Mouse (Mus musculus): Measurements from ENCODE around the gene Slc24a5.

The Slc24a5 gene

DNA sequence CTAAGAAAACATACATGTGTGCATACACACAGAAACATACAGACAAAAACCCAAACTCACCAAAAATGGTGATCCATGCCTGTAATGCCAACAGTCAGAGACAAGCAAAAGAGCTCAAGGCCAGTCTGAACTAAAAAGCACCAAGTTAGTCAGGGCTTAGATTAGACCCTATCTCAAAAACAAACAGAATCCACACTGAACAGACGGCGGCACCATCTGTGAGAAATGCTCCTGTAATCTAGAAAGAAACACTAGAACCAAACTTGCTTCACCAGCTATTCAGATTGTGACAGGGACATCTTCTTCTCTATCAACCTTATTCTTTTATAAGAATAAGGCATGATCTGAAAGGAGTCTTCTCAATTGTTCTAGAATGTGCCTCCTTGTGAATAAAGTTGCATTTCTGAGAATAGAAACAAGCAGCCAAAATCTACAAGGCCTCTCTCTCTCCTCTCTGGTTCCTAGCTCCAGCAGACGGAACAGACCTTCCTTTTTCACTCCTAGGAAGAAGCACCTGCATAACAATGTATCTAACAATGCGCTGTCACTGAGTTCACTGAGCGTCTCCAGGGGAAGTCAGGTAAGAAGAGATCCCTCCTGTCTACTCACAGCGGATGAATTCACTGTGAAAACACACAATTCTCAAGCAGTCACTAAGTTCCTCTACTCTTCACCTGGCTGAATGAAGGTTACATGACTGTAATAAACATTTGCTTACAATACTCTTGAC lies 51.6 kb downstream of the Slc24a5 start:
- no peak for DNase-seq (ENCODE audit: extremely low spot score, low spot score)

- no peak for DNase-seq (ENCODE audit: extremely low spot score, low spot score)
These were observed 54.3 kb downstream of the Slc24a5 start for GRCm38 (mm10) chr2:125122288-125122623.

- peak; percentile 64 for DNase-seq (ENCODE audit: extremely low spot score, low spot score)
These were observed 54.9 kb downstream of the Slc24a5 start for GRCm38 (mm10) chr2:125122624-125123476.

GRCm38 (mm10) chr2:125123477-125123852 lies 55.5 kb downstream of the Slc24a5 start, which contains the start of gene Myef2:
TSS of gene Myef2 (minus strand) at chr2:125123661.
- DNase-seq (ENCODE audit: extremely low spot score, low spot score) = peak; percentile 86

GRCm38 (mm10) chr2:125125824-125126223 lies 57.9 kb downstream of the Slc24a5 start:
- no peak for DNase-seq (ENCODE audit: extremely low spot score, low spot score)

DNA sequence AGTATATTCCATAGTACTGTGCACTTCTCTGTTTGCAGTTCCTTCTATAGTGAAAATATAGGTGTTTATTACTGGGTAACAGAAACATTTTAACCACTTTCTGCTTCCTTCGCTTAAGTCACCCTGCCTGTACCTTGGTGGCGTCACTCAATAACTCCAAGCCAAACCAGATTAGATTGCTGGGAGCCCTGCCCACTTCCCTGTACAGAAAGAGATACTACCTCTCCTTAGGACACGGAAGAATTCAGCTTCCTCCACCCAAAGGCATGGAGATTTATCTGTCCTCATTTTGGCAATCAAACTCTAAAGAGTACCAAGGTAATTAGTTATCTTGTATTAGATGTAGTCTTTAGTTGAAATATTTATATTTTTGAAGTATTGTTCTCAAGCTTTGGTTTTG lies 58.9 kb downstream of the Slc24a5 start:
- DNase-seq (ENCODE audit: extremely low spot score, low spot score) = no peak

DNA sequence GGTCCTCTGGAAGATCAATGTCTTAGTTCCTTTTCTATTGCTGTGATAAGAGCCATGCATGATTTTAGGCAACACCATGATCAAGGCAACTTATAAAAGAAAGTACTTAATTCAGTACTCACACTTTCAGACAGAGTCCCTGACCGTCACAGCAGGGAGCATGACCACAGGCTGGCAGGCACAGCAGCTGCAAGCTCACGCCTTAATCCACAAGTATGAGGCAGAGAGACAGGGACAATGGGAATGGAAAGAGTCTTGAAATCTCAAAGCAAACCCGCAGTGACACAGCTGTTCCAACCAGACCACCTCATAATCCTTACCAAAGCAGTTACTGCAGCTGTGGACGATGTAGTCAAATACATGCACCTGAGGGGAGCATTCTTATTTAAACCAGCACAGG lies 66.2 kb downstream of the Slc24a5 start:
- no peak for DNase-seq (ENCODE audit: extremely low spot score, low spot score)

- peak; percentile 89 for DNase-seq (ENCODE audit: extremely low spot score, low spot score)
These were observed 68.2 kb downstream of the Slc24a5 start, which contains the start of gene Ctxn2 for GRCm38 (mm10) chr2:125135903-125136811. TSS of gene Ctxn2 (plus strand) at chr2:125136692.

GRCm38 (mm10) chr2:125136846-125137245 lies 68.9 kb downstream of the Slc24a5 start:
- DNase-seq (ENCODE audit: extremely low spot score, low spot score) = no peak

Measured in neural tube, embryonic 10.5 days (tissue).